Mouse (Mus musculus): ENCODE measurements at regions not wholly inside any gene's neighbourhood (a gene's known extent, or its start where the extent isn't known, plus 50 kb on each side); places are given as distances from the start of the nearest gene placed in this dataset.

DNA sequence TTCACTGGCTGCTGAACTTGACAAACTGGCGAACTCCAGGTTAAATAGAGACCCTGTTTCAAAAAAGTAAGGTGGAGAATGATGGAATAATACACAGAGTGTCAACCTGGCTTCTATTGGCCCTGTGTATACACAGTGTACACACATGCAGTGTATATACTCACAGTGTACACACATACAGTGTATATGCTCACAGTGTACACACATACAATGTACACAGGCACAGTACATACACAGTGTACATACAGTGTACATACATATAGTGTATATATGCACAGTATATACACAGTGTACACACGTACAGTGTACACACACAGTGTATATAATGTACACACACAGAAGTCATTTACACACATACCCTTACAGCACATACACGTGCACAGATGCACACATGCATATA lies 52.4 kb upstream of the Aldh1b1 start:
- intact Hi-C loops (cut with DNase I): no loop called here
- TF ChIP-seq CTCF (IDR thresholded peaks at IDR 0.05): no peak
- Histone ChIP-seq H3K4me3 (no peak overlapping the region), H3K27ac (no peak overlapping the region)
- DNase-seq (ENCODE audit: extremely low spot score in 1 of 2, low spot score in 2 of 2): no peak

DNA sequence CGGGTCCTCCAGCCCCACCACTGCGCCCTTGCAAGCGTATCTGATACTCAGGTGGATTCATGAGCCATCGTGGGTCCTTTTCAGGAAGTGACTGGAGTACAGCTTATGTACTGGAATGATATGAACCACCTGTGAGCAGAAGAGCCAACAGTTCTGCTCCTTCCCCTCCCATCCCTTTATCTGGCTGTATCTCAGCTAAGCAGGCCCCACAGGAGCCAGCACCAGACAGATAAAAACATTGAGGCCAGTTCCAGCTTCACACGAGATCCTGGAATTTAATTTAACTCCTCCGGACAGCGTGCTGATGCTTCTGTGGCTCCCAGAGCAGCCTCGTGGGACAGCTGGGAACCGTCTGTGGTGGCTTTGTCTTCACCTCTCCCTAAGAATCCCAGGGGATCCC lies 53.1 kb upstream of the Aldh1b1 start:
- no peak overlapping the region for H3K4me3 ChIP-seq
- TF ChIP-seq CTCF (IDR thresholded peaks at IDR 0.05): no peak
- intact Hi-C loops (cut with DNase I): no loop called here
- no peak overlapping the region for H3K27ac ChIP-seq
- no peak for DNase-seq (ENCODE audit: extremely low spot score in 1 of 2, low spot score in 2 of 2)

DNA sequence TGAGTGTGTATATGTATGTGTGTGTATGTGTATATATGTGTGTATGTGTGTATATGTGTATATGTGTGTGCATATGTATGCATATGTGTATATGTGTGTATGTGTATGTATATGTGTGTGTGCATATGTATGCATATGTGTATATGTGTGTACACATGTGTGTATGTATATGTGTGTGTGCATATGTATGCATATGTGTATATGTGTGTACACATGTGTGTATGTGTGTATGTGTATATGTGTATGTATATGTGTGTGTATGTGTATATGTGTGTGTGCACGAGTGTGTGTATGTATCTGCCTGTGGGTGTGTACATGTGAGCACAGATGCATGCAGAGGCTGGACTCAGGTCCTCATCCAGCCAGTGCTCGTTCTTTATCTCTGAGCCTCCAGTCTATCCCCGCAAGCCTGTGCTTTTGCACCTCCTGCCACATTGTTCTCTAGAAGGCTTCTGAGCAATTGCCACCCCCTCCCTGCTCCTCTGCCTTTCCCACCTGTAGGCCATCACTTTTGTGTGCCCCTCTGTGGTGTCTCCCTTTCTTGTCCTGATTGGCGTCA lies 53.9 kb upstream of the Aldh1b1 start:
- no peak overlapping the region for H3K27ac ChIP-seq
- no peak for TF ChIP-seq CTCF (IDR thresholded peaks at IDR 0.05)
- intact Hi-C loops (cut with DNase I): no loop called here
- DNase-seq (ENCODE audit: extremely low spot score in 1 of 2, low spot score in 2 of 2): no peak
- H3K4me3 ChIP-seq: no peak overlapping the region

DNA sequence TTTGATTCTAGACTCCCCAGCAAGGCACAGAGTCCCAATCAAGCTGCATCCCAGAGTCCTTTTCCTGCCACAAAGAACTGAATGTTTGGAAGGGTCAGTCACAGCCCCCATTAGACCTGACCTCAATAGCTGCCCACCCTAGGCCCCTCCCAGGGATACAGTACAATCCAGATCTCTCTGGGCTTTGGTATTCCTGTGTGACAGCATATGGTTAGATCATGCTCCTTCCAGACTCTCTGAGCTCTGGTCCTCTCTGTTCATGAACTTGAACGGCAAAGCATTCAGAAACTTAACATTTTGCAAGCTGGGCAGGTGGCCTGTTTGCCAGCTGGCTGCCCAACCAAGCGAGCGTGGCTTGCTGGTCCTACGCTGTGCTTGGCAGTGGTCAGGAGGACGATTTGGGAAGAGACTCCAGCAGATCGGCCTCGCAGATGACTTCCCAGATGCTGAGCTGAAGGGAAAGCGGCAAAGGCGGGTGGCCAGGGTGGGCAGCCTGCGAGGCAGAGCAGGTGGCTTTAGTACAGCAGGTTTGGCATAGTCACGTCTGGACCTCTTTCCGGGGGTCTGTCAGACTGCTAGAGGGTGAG lies 58.0 kb upstream of the Aldh1b1 start:
- intact Hi-C loops (cut with DNase I): no loop called here
- H3K27ac ChIP-seq: no peak overlapping the region
- no peak for TF ChIP-seq CTCF (IDR thresholded peaks at IDR 0.05)

DNA sequence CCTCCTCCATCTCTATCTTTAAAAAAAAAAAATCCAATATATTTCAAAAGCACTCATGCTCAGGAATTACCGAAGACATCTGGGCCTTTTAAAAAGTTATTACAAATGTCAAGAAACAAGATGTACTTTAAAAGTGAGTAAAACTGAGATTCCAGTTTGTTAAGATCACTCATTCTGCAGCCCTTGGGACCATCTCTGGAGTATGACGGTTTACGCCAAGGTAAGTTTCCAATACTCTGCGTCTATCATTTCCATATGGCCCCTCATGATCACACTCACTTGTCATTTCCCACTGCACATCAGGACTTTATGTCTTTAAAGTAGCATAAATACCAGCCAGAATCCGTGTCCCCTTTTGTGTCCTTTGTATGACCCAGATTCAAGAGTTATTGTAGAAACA lies 58.5 kb upstream of the Aldh1b1 start:
- TF ChIP-seq CTCF (IDR thresholded peaks at IDR 0.05): no peak
- DNase-seq (ENCODE audit: extremely low spot score in 1 of 2, low spot score in 2 of 2): no peak
- intact Hi-C loops (cut with DNase I): no loop called here
- H3K4me3 ChIP-seq: no peak overlapping the region
- no peak overlapping the region for H3K27ac ChIP-seq

More for the DNA sequence above, 58.0 kb upstream of the Aldh1b1 start:
- DNase-seq (ENCODE audit: extremely low spot score in 1 of 2, low spot score in 2 of 2): no peak
- no peak overlapping the region for H3K4me3 ChIP-seq

DNA sequence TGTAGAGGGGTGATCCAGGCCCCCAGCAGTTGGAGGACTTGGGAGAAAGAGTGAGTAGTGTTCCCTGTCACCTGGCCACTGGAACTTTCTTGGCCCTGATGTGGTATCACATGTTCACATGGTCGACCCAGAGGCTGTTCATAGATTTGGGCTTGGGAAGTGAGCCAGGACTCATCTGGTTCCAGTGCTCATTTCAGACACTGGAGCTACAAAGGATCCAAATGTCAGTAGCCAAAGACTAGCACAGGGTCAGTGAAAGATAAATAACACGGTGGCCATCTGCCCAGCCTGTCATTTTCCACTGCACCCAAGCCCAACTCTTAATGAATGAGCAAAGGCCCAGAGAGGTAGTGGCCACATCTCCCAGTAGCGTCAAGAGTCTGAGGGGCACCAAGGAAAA lies 59.1 kb upstream of the Aldh1b1 start:
- H3K4me3 ChIP-seq: no peak overlapping the region
- TF ChIP-seq CTCF (IDR thresholded peaks at IDR 0.05): no peak
- no peak for DNase-seq (ENCODE audit: extremely low spot score in 1 of 2, low spot score in 2 of 2)
- intact Hi-C loops (cut with DNase I): no loop called here
- no peak overlapping the region for H3K27ac ChIP-seq

DNA sequence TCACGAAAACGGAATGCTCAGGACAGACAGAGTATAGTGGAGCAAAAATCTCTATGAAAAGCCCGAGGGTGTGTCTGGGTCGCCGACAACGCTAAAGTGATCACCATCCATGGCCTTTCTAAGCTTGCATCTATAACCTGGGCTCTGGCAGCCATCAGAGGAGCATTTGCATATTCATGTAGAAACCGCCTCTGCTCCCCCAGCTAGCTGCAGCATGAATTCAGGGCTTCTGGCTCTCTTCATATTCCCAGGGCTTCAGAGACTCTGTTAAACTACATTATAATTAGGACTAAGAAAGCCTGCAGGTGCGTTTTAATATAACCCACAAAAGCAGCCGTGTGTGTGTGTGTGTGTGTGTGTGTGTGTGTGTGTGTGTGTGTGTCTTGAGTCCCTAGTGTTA lies 59.7 kb upstream of the Aldh1b1 start:
- no peak overlapping the region for H3K4me3 ChIP-seq
- intact Hi-C loops (cut with DNase I): no loop called here
- no peak overlapping the region for H3K27ac ChIP-seq
- no peak for DNase-seq (ENCODE audit: extremely low spot score in 1 of 2, low spot score in 2 of 2)
- no peak for TF ChIP-seq CTCF (IDR thresholded peaks at IDR 0.05)

DNA sequence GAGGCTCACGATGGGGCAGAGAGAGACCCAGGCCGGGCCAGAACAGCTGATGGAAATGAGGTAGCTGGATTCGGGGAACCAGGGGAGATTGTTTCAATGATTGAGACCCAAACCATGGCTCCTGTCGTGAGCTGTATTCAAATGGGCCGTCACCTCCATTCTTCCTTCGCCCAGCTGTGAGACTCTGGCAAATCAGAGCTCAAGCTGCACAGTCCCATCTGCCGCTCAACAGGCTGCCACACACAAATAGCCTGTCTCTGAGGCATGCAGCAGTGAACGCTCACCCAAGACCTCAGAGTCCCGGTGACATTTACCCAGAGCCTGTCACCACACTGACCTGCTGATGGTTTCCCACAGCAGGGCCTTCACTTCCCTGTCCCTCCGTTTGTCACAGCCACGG lies 60.1 kb upstream of the Aldh1b1 start:
- intact Hi-C loops (cut with DNase I): no loop called here
- no peak for TF ChIP-seq CTCF (IDR thresholded peaks at IDR 0.05)
- H3K4me3 ChIP-seq: no peak overlapping the region
- no peak overlapping the region for H3K27ac ChIP-seq
- no peak for DNase-seq (ENCODE audit: extremely low spot score in 1 of 2, low spot score in 2 of 2)

DNA sequence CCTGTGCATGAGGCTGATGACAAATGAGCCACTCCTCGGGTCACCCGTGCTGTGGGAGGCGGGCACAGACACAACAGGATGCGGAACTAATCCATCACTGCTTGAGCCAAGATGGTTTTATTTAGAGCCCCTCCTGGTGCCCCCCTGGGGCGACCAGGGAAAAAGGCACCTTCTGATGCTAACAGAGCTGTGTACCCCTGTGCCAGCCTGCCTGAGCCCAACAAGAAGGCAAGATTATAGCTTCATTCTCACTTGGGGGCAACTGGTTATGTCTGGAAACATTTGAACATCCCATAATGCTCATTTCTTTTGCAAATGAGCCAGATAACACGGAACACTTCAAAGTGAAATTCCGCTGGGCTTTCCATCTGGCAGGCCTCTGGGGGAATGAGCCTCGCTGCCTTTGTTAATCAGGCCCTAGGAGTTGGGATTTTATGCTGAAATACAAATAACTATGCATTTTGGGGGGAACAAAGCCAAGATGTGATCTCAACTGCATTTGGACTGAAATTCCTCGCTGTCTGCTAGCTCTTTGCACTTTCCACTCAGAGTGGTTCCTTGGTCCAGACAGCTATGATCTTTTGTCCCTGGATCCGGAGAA lies 62.5 kb upstream of the Aldh1b1 start:
- TF ChIP-seq CTCF (IDR thresholded peaks at IDR 0.05): no peak
- intact Hi-C loops (cut with DNase I): no loop called here
- Histone ChIP-seq H3K4me3 (no peak overlapping the region), H3K27ac (no peak overlapping the region)
- DNase-seq (ENCODE audit: extremely low spot score in 1 of 2, low spot score in 2 of 2): no peak

DNA sequence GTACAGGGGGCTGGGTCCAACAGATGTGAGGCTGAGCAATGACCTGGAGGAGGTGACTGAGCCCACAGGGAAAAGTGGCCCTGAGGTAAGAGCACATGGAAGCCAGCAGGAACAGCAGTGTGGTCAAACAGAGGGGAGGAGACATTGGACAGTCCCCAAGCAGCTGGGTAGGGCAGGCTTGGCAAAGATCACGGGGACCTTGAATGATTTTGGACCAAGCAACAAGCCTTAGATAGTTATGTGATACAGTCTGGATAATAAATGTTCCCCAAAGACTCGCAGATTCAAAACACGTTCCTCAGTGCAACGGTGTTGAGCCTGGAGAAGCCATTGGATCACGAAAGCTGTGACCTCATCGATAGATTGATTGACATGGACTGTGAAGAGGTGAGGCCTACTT lies 64.8 kb upstream of the Aldh1b1 start:
- TF ChIP-seq CTCF (IDR thresholded peaks at IDR 0.05): no peak

DNA sequence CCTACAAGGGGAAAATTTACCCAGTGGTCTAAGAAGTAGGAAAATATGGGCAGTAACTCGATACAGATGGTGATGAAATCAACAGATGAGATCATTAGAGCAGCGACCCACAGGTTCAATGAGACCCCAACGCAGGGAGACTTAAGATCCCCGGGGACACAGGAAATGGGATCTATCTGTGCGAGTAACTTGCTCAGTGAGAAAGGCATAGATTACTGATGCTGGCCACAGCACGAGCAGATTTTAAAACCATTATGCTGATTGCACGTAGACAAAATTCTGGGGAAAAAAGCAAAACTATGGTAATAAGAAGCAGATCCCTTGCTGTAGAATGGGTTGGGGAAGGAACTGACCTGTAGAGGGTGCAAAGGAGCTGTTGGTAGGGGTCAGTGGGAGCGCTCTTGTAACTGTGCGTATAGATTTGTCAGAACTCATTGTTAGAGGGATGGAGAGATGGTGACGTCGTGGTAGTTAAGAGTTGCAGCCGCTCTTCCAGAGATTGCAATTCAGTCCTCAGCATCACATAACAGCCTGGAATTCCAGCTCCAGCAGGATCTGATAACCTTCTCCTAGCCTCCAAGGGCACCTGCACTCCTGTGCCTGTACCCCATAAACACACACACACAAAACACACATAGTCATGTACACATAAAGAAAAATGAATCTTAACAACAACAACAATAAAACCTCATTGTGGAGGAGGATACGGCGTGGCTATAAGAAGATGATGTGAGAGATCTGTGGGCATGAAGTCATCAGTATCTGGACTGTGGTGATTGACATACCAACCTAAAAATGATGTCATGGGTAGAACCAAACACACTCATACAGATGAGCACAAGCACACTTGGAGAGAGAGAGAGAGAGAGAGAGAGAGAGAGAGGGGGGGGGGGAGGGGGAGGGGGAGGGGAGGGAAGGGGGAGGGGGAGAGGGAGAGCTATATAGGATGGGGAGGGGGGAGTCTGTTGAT lies 67.7 kb upstream of the Aldh1b1 start:
- Histone ChIP-seq H3K4me3 (no peak overlapping the region), H3K27ac (no peak overlapping the region)
- peak; percentile 58 for TF ChIP-seq CTCF (IDR thresholded peaks at IDR 0.05)
- DNase-seq (ENCODE audit: extremely low spot score in 1 of 2, low spot score in 2 of 2): no peak
- intact Hi-C loops (cut with DNase I): no loop called here

More for the DNA sequence above, 64.8 kb upstream of the Aldh1b1 start:
- intact Hi-C loops (cut with DNase I): no loop called here
- Histone ChIP-seq H3K27ac (no peak overlapping the region), H3K4me3 (no peak overlapping the region)
- DNase-seq (ENCODE audit: extremely low spot score in 1 of 2, low spot score in 2 of 2): no peak

DNA sequence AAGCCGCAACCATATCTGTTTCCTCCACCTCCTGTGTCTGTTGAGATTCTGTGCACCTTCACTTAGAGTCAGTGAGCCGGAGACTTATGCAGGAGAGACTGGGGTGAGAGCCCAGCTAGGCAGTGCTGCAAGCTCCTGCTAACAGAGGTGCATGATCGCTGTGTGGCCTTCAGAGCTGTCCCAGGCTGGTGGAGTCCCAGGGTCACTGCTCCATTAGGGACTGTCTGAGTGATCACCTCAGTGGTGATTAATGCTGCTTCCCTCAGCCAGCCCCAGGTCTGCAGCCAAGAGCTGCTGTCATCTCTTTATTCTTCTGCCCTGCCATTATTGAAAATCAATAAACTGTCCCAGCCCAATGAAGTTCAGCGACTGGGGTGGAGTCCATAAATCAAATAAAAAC lies 69.0 kb upstream of the Aldh1b1 start:
- no peak for TF ChIP-seq CTCF (IDR thresholded peaks at IDR 0.05)
- intact Hi-C loops (cut with DNase I): no loop called here
- Histone ChIP-seq H3K4me3 (no peak overlapping the region), H3K27ac (no peak overlapping the region)
- no peak for DNase-seq (ENCODE audit: extremely low spot score in 1 of 2, low spot score in 2 of 2)
